Mouse (Mus musculus): ENCODE data around the gene Olfr1291-ps1.

Olfr1291-ps1 gene

GRCm38 (mm10) chr2:111496880-111497279 is at the start of gene Olfr1291-ps1:
Gene Olfr1291-ps1 (plus strand): TSS chr2:111497180.
- DNase-seq (ENCODE audit: low spot score): no peak

- no peak for DNase-seq (ENCODE audit: low spot score)
Measured at GRCm38 (mm10) chr2:111448842-111449241, 48.1 kb upstream of the Olfr1291-ps1 start, which contains the start of gene Olfr1287. Gene Olfr1287 (plus strand): TSS chr2:111449142.

GRCm38 (mm10) chr2:111473801-111474200 is 23.2 kb upstream of the Olfr1291-ps1 start, which contains the start of gene Olfr1288:
Gene Olfr1288 (plus strand): TSS chr2:111474101.
- DNase-seq (ENCODE audit: low spot score): no peak

- DNase-seq (ENCODE audit: low spot score): no peak
Measured at GRCm38 (mm10) chr2:111480519-111480918, 16.5 kb upstream of the Olfr1291-ps1 start, which contains the start of gene Olfr1289. Gene Olfr1289 (plus strand): TSS chr2:111480819.

DNA sequence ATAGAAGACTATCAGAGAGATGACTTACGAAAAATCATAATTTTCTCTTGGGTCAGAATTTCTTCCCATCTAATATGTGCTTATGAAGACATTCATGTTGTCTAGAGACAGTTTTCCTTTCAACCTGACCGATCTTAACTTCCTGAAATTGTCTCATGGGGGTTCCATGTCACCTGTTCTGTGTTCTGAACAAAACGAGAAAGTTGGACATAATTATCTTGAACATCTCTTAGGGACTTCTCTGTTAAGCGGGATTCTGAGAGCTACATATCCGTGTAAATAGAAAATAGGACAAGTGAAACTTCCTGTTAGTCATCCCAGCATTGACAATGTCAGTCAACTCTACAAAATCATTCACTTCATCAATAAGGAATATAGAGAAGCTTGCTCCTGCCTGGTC is 3.3 kb upstream of the Olfr1291-ps1 start, which contains the start of gene Olfr1290:
TSS of gene Olfr1290 (minus strand) at position 101 of the 400 bp plus-strand sequence.
- DNase-seq (ENCODE audit: low spot score): no peak

DNA sequence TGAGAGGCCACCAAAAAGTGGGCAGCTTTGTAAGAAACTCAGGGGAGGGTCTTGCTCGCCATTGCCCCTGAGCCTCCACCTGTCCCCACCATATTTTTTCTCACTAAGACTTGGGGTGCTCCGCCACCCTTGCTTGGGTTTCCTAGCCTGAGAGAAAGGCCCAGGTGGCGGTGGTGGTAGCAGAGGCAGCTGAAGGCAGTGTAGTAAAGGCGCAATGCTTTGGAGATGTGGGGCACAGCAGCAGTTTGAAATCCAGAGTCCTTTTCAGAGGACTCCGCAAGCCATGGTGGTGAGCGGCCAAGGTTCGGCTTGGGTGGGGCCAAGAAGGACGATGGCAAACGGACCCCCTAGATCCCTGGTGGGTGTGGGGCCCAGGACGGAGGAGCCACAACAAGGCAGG is 20.5 kb downstream of the Olfr1291-ps1 start:
- DNase-seq (ENCODE audit: low spot score): no peak

- DNase-seq (ENCODE audit: low spot score): no peak
Measured at GRCm38 (mm10) chr2:111524903-111525302, 27.9 kb downstream of the Olfr1291-ps1 start, which contains the start of gene Olfr1293-ps. Gene Olfr1293-ps (plus strand): TSS chr2:111525203.

DNA sequence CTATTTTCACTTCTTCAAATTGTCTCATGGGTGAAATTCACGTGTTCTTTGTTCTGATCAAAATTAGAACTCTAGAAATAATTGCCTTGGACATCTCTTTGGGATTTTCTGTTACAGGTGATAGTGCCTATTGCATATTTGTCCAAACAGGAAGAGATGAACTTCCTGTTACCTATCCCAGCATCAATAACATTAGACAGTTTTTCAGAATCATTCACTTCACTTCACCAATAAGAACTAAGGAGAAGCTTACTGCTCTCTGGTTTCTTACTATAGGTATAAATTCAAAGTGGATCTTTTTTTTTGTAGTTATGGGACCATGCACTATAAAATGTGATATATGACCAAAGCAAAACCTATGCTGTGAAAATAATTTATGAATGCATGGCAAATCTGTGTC is 43.2 kb downstream of the Olfr1291-ps1 start, which contains the start of gene Olfr1294:
TSS of gene Olfr1294 (minus strand) at position 101 of the 400 bp plus-strand sequence.
- no peak for DNase-seq (ENCODE audit: low spot score)

Measured in urinary bladder, postnatal 25 days (tissue).